Mouse (Mus musculus): ENCODE data around the gene Tfeb. TPM values are rescaled to one million over a fixed set of nuclear protein-coding genes. Genes with fewer than 3 reads are reported as not detected.

Tfeb gene
- polyA plus RNA-seq, 1 experiment from 2014 or later = 23.0 TPM

DNA sequence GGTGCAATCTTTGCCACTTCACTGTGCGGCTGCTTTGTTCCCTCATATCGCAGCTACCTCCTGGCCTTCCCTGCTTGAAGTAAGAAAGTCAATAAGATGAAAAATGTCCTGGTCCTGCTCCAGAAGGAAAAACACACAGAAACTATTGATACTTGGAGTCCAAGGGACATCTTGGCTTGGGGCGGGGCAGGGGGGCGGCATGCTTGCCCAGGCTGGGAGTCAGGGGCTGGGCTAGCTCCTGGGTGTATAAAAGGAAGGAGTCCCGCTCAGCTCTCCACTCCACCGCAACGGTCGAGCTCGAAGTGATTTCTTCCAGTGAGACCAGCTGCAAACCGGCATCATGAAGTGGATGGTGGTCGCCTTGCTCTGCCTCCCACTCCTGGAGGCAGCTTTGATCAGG is 10.3 kb upstream of the Tfeb start, which contains the start of gene Pgc:
Gene Pgc, plus strand, starts transcription at position 277 of the 400 bp plus-strand sequence.
- no peak within 1 kb of the TSS for H3K4me2 ChIP-seq (ENCODE audit: low read length)
- no peak within 1 kb of the TSS for H3K9ac ChIP-seq (ENCODE audit: low read depth, low read length)
- WGBS = 62% methylated on average over 11 of the region's 11 CpGs
- H3K27me3 ChIP-seq (ENCODE audit: insufficient read depth, low read length) = no peaks in the 10 kb centered on the region
- ATAC-seq (replicated peaks; ENCODE audit: low FRiP score, low read depth) (no peak), DNase-seq (ENCODE audit: low spot score) (no peak)
- no peaks in the 10 kb centered on the region for H3K9me3 ChIP-seq (replicated peaks; ENCODE audit: low read length)
- no peaks in the 10 kb centered on the region for H3K36me3 ChIP-seq (ENCODE audit: insufficient read depth, low read length)
- no peak within 1 kb of the TSS for H3K4me3 ChIP-seq (replicated peaks; ENCODE audit: low read depth, low read length)
- no peak within 1 kb of the TSS for H3K27ac ChIP-seq
- H3K4me1 ChIP-seq (replicated peaks; ENCODE audit: insufficient read depth, low read length) = no peaks in the 10 kb centered on the region
- no peak for TF ChIP-seq CTCF (IDR thresholded peaks at IDR 0.05; ENCODE audit: low read depth)

DNA sequence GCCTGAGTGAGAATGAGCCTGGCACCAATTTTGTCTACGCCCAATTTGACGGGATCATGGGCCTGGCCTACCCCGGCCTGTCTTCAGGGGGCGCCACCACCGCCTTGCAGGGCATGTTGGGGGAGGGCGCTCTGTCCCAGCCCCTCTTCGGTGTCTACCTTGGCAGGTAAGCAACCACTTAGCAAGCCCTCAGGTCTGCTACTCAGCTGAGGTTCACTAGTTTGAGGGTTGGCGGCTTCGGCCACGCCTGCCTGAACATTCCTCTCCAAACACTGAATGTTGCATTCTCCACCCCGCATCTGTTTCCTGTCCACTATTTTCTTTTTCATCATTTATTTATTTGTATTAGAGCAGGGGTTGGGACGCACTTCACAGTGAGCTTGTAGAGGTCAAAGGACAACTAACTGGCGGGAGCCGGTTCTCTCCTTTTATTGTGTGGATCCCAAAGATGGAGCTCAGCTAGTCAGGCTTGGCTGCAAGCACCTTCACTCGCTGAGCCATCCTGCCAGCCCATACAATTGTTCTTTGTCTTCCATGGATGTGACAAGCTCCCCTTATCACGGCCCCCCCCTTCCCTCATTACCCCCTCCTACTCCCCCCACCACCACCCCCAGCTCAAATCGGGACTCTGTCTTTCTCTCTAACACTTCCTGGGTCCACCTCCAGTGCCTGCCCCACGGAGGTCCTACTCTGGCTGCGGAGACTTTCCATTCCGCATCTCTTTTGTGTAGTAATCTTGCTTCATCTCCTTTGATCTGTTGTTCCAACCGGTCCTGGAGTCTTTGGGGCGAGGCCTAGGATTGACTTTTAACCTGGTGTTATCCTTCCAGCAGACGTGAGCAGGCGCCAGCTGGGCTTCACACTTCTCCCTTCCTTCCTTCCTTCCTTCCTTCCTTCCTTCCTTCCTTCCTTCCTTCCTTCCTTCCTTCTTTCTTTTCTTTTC is 5.9 kb upstream of the Tfeb start:
- no peak overlapping the region for H3K9ac ChIP-seq (ENCODE audit: low read depth, low read length)
- 44% methylated on average over 24 of the region's 24 CpGs for WGBS
- no peaks in the 10 kb centered on the region for H3K9me3 ChIP-seq (replicated peaks; ENCODE audit: low read length)
- no peaks in the 10 kb centered on the region for H3K36me3 ChIP-seq (ENCODE audit: insufficient read depth, low read length)
- peak; percentile 61 for DNase-seq (ENCODE audit: low spot score)
- H3K4me3 ChIP-seq (replicated peaks; ENCODE audit: low read depth, low read length) = no peak overlapping the region
- no peaks in the 10 kb centered on the region for H3K4me1 ChIP-seq (replicated peaks; ENCODE audit: insufficient read depth, low read length)
- no peak overlapping the region for H3K4me2 ChIP-seq (ENCODE audit: low read length)
- H3K27ac ChIP-seq = no peak overlapping the region
- TF ChIP-seq CTCF (IDR thresholded peaks at IDR 0.05; ENCODE audit: low read depth) = peak; percentile 47
- peak; percentile 60 for ATAC-seq (replicated peaks; ENCODE audit: low FRiP score, low read depth)
- H3K27me3 ChIP-seq (ENCODE audit: insufficient read depth, low read length) = no peaks in the 10 kb centered on the region

GRCm38 (mm10) chr17:47735553-47736100 is 1.2 kb upstream of the Tfeb start:
- no peaks in the 10 kb centered on the region for H3K36me3 ChIP-seq (ENCODE audit: insufficient read depth, low read length)
- TF ChIP-seq CTCF (IDR thresholded peaks at IDR 0.05; ENCODE audit: low read depth) = no peak
- H3K4me3 ChIP-seq (replicated peaks; ENCODE audit: low read depth, low read length) = no peak overlapping the region
- DNase-seq (ENCODE audit: low spot score) = no peak
- ATAC-seq (replicated peaks; ENCODE audit: low FRiP score, low read depth) = no peak
- H3K27ac ChIP-seq = no peak overlapping the region
- H3K9me3 ChIP-seq (replicated peaks; ENCODE audit: low read length) = no peaks in the 10 kb centered on the region
- no peaks in the 10 kb centered on the region for H3K27me3 ChIP-seq (ENCODE audit: insufficient read depth, low read length)
- no peak overlapping the region for H3K9ac ChIP-seq (ENCODE audit: low read depth, low read length)
- H3K4me1 ChIP-seq (replicated peaks; ENCODE audit: insufficient read depth, low read length) = peaks cover 13% of the 10 kb centered on the region
- WGBS = 71% methylated on average over 14 of the region's 14 CpGs
- no peak overlapping the region for H3K4me2 ChIP-seq (ENCODE audit: low read length)

DNA sequence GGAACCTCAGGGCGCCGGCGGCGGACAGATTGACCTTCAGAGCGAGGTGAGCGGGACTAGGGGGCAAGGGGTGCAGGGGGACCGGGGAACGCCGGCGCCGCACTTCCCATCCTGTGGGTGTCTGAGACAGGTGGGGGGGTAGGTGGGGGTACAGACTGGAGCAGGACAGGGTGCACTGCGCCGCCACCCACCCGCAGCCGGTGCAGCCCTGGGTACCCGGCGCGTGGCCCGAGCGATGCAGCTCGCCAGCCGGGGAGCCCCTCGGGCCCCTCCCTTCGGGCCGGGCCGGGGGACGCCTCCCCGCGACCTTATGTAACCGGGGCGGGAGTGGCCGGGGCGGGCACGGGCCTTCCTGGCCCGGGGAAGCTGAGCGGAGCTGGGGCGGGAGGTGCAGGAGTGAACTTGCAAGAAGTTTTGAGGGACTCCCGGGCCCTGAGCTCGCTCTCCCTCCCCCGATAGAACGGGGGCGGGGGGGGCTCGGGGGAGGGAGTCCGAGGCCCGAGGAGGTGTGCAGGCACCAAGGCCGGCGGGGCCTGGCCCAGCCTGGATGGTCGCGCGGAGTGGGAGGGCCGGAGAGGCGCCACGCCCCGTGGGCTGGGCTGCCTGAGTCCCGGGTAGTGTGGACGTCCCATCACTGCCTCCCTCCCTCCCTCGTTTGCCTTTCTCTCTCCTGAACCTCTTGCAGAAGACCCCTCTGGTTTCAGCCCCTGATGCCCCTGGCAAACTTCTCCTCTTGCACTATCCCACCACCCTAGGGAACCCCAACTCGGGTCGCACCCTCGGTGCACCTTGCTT is 638 bp downstream of the Tfeb start:
- Histone ChIP-seq H3K27me3 (ENCODE audit: insufficient read depth, low read length) (no peaks in the 10 kb centered on the region), H3K36me3 (ENCODE audit: insufficient read depth, low read length) (no peaks in the 10 kb centered on the region), H3K27ac (peak overlapping the region; percentile 87), H3K9ac (ENCODE audit: low read depth, low read length) (peak overlapping the region; percentile 77), H3K4me1 (replicated peaks; ENCODE audit: insufficient read depth, low read length) (peaks cover 13% of the 10 kb centered on the region), H3K4me2 (ENCODE audit: low read length) (peak overlapping the region; percentile 65), H3K9me3 (replicated peaks; ENCODE audit: low read length) (no peaks in the 10 kb centered on the region), H3K4me3 (replicated peaks; ENCODE audit: low read depth, low read length) (peak overlapping the region; percentile 66)
- TF ChIP-seq CTCF (IDR thresholded peaks at IDR 0.05; ENCODE audit: low read depth) = no peak
- peak; percentile 88 for DNase-seq (ENCODE audit: low spot score)
- WGBS = under 1% methylated on average over 40 of the region's 60 CpGs
- ATAC-seq (replicated peaks; ENCODE audit: low FRiP score, low read depth) = peak; percentile 89

DNA sequence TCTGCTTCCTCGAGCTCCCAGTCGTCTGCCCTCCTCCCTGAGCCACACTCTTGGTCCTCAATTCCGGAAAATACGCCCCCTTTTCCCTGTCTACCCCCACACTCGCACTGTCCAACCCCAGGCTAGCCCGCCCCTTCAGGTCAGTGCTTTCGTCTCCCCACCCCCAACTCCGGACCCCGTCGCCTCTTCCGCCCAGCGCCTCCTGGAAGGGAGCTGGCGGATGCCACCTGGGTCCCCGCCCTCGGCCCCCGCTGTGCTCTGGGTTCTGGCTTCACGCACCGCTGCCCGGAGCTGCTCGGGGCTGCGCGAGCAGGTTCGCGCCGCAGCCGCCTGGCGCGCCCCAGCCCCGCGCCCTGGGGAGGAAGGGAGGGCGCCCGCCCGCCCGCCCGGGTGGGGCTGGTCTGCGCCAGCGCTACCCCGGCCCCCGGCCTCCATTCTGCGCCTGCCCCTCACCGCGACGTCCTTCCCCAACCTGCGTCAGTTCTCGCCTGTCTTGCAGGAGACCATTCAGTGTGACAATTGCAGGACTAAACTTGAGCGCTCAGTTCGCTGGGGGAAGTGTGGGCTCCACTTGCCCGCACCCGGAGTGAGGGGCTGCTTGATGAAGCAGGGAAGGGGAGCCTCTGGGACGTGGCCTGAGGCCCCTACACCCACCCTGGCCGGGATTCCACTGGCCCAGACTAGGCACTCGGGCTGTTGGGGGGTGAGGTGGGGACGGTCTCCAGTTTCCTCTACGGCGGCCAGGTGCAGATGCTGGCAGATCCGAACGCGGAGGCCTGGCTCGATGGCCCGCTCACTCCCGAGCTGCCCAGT is 1.4 kb downstream of the Tfeb start:
- Histone ChIP-seq H3K4me1 (replicated peaks; ENCODE audit: insufficient read depth, low read length) (peaks cover 13% of the 10 kb centered on the region), H3K36me3 (ENCODE audit: insufficient read depth, low read length) (no peaks in the 10 kb centered on the region), H3K9ac (ENCODE audit: low read depth, low read length) (peak overlapping the region; percentile 77), H3K9me3 (replicated peaks; ENCODE audit: low read length) (no peaks in the 10 kb centered on the region), H3K27me3 (ENCODE audit: insufficient read depth, low read length) (no peaks in the 10 kb centered on the region), H3K4me2 (ENCODE audit: low read length) (peak overlapping the region; percentile 65), H3K4me3 (replicated peaks; ENCODE audit: low read depth, low read length) (peak overlapping the region; percentile 66), H3K27ac (peak overlapping the region; percentile 87)
- DNase-seq (ENCODE audit: low spot score) (peak; percentile 77), ATAC-seq (replicated peaks; ENCODE audit: low FRiP score, low read depth) (peak; percentile 76)
- under 1% methylated on average over 53 of the region's 61 CpGs for WGBS
- TF ChIP-seq CTCF (IDR thresholded peaks at IDR 0.05; ENCODE audit: low read depth) = no peak
